Comparison of ENCODE assay signal across 25 mouse cellular contexts in the genomic region with DNA sequence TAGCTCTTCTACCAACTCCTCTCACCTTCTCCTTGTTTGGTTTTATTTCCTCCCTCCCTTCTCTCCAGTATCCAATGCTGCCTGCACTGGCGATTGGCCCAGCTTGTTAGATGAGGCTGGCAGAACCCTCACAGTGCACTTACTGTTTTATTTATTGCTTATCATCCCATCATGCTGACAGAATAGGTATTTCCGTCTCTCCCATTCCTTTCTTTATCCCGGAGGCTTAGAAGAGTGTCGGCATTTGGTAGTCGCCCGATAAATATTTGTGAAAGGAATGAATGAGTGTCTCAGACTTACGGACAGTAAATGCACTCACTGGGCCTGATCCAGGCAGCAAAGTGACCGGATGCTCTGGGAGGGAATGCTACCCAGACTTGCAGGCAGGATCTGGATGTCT.
"Had no signal": no experiment of that assay in that cellular context is flagged by ENCODE, and none has a peak within 500 bp of the region (broad histone marks: within the 10 kb centered on the region; RNA-seq: fewer than 3 reads in every experiment).

No protein-coding gene starts in this region.

- H3K27me3 ChIP-seq: limb, embryonic 13.5 days; liver, embryonic 12.5 days; liver, embryonic 15.5 days; lung, embryonic 15.5 days; megakaryocyte, embryonic 14.5 days; midbrain, embryonic 15.5 days; neural tube, embryonic 12.5 days; neural tube, embryonic 15.5 days had no signal

- H3K27ac ChIP-seq: kidney, postnatal 0 days; layer of hippocampus, adult 2 months; limb, embryonic 10.5 days; limb, embryonic 13.5 days; liver, embryonic 12.5 days; liver, embryonic 15.5 days; lung, embryonic 15.5 days; midbrain, embryonic 10.5 days; midbrain, embryonic 15.5 days; neural tube, embryonic 12.5 days; neural tube, embryonic 15.5 days had no signal

- H3K36me3 ChIP-seq: limb, embryonic 10.5 days; limb, embryonic 13.5 days; liver, embryonic 12.5 days; liver, embryonic 15.5 days; lung, embryonic 15.5 days; midbrain, embryonic 10.5 days; midbrain, embryonic 15.5 days; neural tube, embryonic 12.5 days; neural tube, embryonic 15.5 days had no signal

- H3K4me1 ChIP-seq: limb, embryonic 10.5 days; limb, embryonic 13.5 days; liver, embryonic 12.5 days; liver, embryonic 15.5 days; lung, embryonic 15.5 days; megakaryocyte, embryonic 14.5 days; midbrain, embryonic 10.5 days; midbrain, embryonic 15.5 days had no signal

- H3K4me2 ChIP-seq: limb, embryonic 13.5 days; liver, embryonic 12.5 days; liver, embryonic 15.5 days; lung, embryonic 15.5 days; midbrain, embryonic 15.5 days; neural tube, embryonic 12.5 days; neural tube, embryonic 15.5 days had no signal

- ATAC-seq: intestine, postnatal 0 days; liver, embryonic 12.5 days; midbrain, embryonic 15.5 days had no signal

- H3K4me3 ChIP-seq: layer of hippocampus, adult 2 months; limb, embryonic 10.5 days; limb, embryonic 13.5 days; liver, embryonic 12.5 days; liver, embryonic 15.5 days; lung, embryonic 15.5 days; megakaryocyte, embryonic 14.5 days; midbrain, embryonic 10.5 days; midbrain, embryonic 15.5 days; neural tube, embryonic 12.5 days; neural tube, embryonic 15.5 days had no signal

- H3K9me3 ChIP-seq: limb, embryonic 10.5 days; liver, embryonic 12.5 days; liver, embryonic 15.5 days; lung, embryonic 15.5 days; neural tube, embryonic 12.5 days; neural tube, embryonic 15.5 days had no signal

- H3K9ac ChIP-seq: limb, embryonic 13.5 days; liver, embryonic 12.5 days; liver, embryonic 15.5 days; lung, embryonic 15.5 days; midbrain, embryonic 15.5 days; neural tube, embryonic 12.5 days; neural tube, embryonic 15.5 days had no signal

- DNase-seq: kidney, adult 2 months; kidney, postnatal 25 days; layer of hippocampus, adult 9-11 months; liver; lung, adult 18-20 months; lung, postnatal 10 days; lung, postnatal 36 days; right cerebral cortex, adult 18-20 months; right cerebral cortex, postnatal 14 days; thymus, adult 2 months; thymus, postnatal 14 days; thymus, postnatal 4 days had no signal
